ENCODE assay signal across 9 mouse cellular contexts in genomic region chr1:52267606-52268005, GRCm38 (mm10). TPM values are rescaled to one million over a fixed set of nuclear protein-coding genes. Genes with fewer than 3 reads are reported as not detected.
DNase-seq lines count a peak whose midpoint lies in the region; ATAC-seq and TF ChIP-seq lines count a peak whose summit lies in the region.
"Had no signal": no experiment of that assay in that cellular context is flagged by ENCODE, and none has a peak within 500 bp of the region (broad histone marks: within the 10 kb centered on the region; RNA-seq: fewer than 3 reads in every experiment).

No protein-coding gene starts in this region.

- intact Hi-C loops in left cerebral cortex, postnatal 14 days (cut with DNase I): loop anchor here (5.0 kb wide), 1 partner anchor 120 kb away; no protein-coding TSS in a partner anchor
- intact Hi-C loops in gastrocnemius, adult 2 months (cut with DNase I): loop anchor here (1.0 to 2.0 kb wide), 2 partner anchors 35 to 121 kb away; partner anchors contain the start of gene Gls

- no peak overlapping the region for H3K4me2 ChIP-seq in liver, embryonic 14.5 days (ENCODE audit: low read depth)
- H3K4me2 ChIP-seq: midbrain, embryonic 12.5 days had no signal

- DNase-seq in left cerebral cortex, postnatal 14 days (ENCODE audit: low spot score in 2 of 2): peak; percentile 35 to 46
- DNase-seq in left cerebral cortex, adult 11 months (ENCODE audit: low spot score): no peak
- peak; percentile 13 for DNase-seq in G1E (ENCODE audit: low spot score)
- peak; percentile 73 for DNase-seq in brain, embryonic 14.5 days (ENCODE audit: low read depth)
- peak; percentile 58 for DNase-seq in gastrocnemius, adult 2 months
- DNase-seq in liver, embryonic 14.5 days (ENCODE audit: low read depth in 3 of 3, low spot score in 3 of 3): peak; percentile 17 to 29 (median 24)
- DNase-seq in thymus, adult 2 months: peak; percentile 62
- DNase-seq in ovary, postnatal 10 days (ENCODE audit: low spot score): no peak

- no peaks in the 10 kb centered on the region for H3K9me3 ChIP-seq in G1E (replicated peaks)
- no peaks in the 10 kb centered on the region for H3K9me3 ChIP-seq in liver, embryonic 14.5 days (ENCODE audit: control insufficient read depth, low read length)
- H3K9me3 ChIP-seq: midbrain, embryonic 12.5 days had no signal

- TF ChIP-seq POLR2A in brain, embryonic 14.5 days (IDR thresholded peaks at IDR 0.05; ENCODE audit: borderline replicate concordance, extremely low read depth, insufficient read depth, insufficient read length, poor library complexity, severe bottlenecking): no peak
- no peak for TF ChIP-seq POLR2A in thymus, adult 2 months (IDR thresholded peaks at IDR 0.05; ENCODE audit: control insufficient read depth, extremely low read depth, insufficient read depth, low read length, poor library complexity)

- H3K4me1 ChIP-seq in G1E (ENCODE audit: insufficient read depth, low read depth, low read length): no peaks in the 10 kb centered on the region
- no peaks in the 10 kb centered on the region for H3K4me1 ChIP-seq in liver, embryonic 14.5 days (replicated peaks; ENCODE audit: control insufficient read depth in 2 of 2, insufficient read depth in 2 of 2, low read length in 1 of 2)
- no peaks in the 10 kb centered on the region; the same call in 1 of the 2 replicates for H3K4me1 ChIP-seq in thymus, adult 2 months (replicated peaks; ENCODE audit: control insufficient read depth, insufficient read depth, low read length)
- H3K4me1 ChIP-seq: midbrain, embryonic 12.5 days had no signal

- no peak overlapping the region for H3K27ac ChIP-seq in gastrocnemius, adult 2 months
- H3K27ac ChIP-seq in liver, embryonic 14.5 days: no peak overlapping the region
- no peak overlapping the region for H3K27ac ChIP-seq in thymus, adult 2 months (ENCODE audit: control insufficient read depth, insufficient read depth, low read length)
- H3K27ac ChIP-seq: midbrain, embryonic 12.5 days had no signal

- H3K9ac ChIP-seq in liver, embryonic 14.5 days (replicated peaks): no peak overlapping the region
- H3K9ac ChIP-seq: midbrain, embryonic 12.5 days had no signal

- WGBS in liver, embryonic 14.5 days (ENCODE audit: insufficient replicate concordance): 41% methylated on average over 3 of the region's 3 CpGs
- 50% methylated on average over 3 of the region's 3 CpGs for WGBS in thymus, adult 2 months

- TF ChIP-seq CTCF in G1E (IDR thresholded peaks at IDR 0.05; ENCODE audit: low read depth, low read length): 0 out of 2 replicates have a peak, but pooled peaks have one; percentile 13
- TF ChIP-seq CTCF in brain, embryonic 14.5 days (IDR thresholded peaks at IDR 0.05; ENCODE audit: borderline replicate concordance, extremely low read depth, insufficient read depth, insufficient read length): no peak
- peak; percentile 73 for TF ChIP-seq CTCF in gastrocnemius, adult 2 months (IDR thresholded peaks at IDR 0.05)
- TF ChIP-seq CTCF in liver, embryonic 14.5 days (IDR thresholded peaks at IDR 0.05; ENCODE audit: low read depth): peak; percentile 14; the same call in 1 of the 2 replicates
- TF ChIP-seq CTCF in thymus, adult 2 months (IDR thresholded peaks at IDR 0.05; ENCODE audit: borderline replicate concordance, control insufficient read depth, extremely low read depth, insufficient read depth, low read length, poor library complexity): no peak

- no peak overlapping the region for H3K4me3 ChIP-seq in G1E (ENCODE audit: low read depth, low read length)
- H3K4me3 ChIP-seq in gastrocnemius, adult 2 months: no peak overlapping the region
- no peak overlapping the region for H3K4me3 ChIP-seq in liver, embryonic 14.5 days (ENCODE audit: insufficient read depth in 1 of 2, low read depth in 2 of 2, low read length in 2 of 2)
- H3K4me3 ChIP-seq in thymus, adult 2 months (ENCODE audit: control insufficient read depth, insufficient read depth, low read length): no peak overlapping the region
- H3K4me3 ChIP-seq: midbrain, embryonic 12.5 days had no signal

- peak; percentile 28; the same call in 1 of the 2 replicates for ATAC-seq in G1E (ENCODE audit: extremely low read depth, insufficient number of reproducible peaks, low FRiP score, poor library complexity, severe bottlenecking)
- ATAC-seq in liver, embryonic 14.5 days (ENCODE audit: insufficient read depth): no peak

- H3K27me3 ChIP-seq in G1E (ENCODE audit: insufficient read depth, low read length): peaks cover 20% of the 10 kb centered on the region
- H3K27me3 ChIP-seq in liver, embryonic 14.5 days (ENCODE audit: control insufficient read depth, insufficient read depth, low read length): no peaks in the 10 kb centered on the region
- no peaks in the 10 kb centered on the region for H3K27me3 ChIP-seq in thymus, adult 2 months (ENCODE audit: control insufficient read depth, insufficient read depth, low read length)
- H3K27me3 ChIP-seq: midbrain, embryonic 12.5 days had no signal

- no peaks in the 10 kb centered on the region for H3K36me3 ChIP-seq in G1E (replicated peaks)
- no peaks in the 10 kb centered on the region for H3K36me3 ChIP-seq in liver, embryonic 14.5 days (replicated peaks; ENCODE audit: control insufficient read depth, insufficient read depth, low read depth)
- no peaks in the 10 kb centered on the region for H3K36me3 ChIP-seq in thymus, adult 2 months (ENCODE audit: control insufficient read depth, insufficient read depth, low read length)
- H3K36me3 ChIP-seq: midbrain, embryonic 12.5 days had no signal

- TF ChIP-seq EP300 in liver, embryonic 14.5 days (IDR thresholded peaks at IDR 0.05; ENCODE audit: low read depth): no peak

RNA-seq across cellular contexts. Expression of gene Gls, which starts 34.6 kb away (rescaled TPM):
- total RNA-seq in left cerebral cortex, postnatal 14 days (2021): 100 to 1,000 TPM; 317 to 346 TPM
- total RNA-seq in G1E (2014; fragmentation: Nextera tagmentation) (358 and 359 TPM in 2 replicates), G1E (2017) (290 and 311 TPM in 2 replicates)
- 148 and 164 TPM in 2 replicates for polyA plus RNA-seq in G1E (2012)
- polyA plus RNA-seq in brain, embryonic 14.5 days (2012; rRNA removed): 158 and 163 TPM in 2 replicates
- total RNA-seq in gastrocnemius, adult 2 months (2021): 10 to 100 TPM; 57.3 to 88.0 TPM
- 10.0 and 16.7 TPM in 2 replicates for polyA plus RNA-seq in liver, embryonic 14.5 days (2012; rRNA removed)
- 9.0 and 10.8 TPM in 2 replicates for polyA plus RNA-seq in liver, embryonic 14.5 days (2014; fragmentation: Nextera tagmentation; extraction: Ambion mirVana)
- polyA plus RNA-seq in thymus, adult 2 months (2012; rRNA removed): 23.5 and 26.0 TPM in 2 replicates

Comparison
In these comparisons a context has a peak if more than half of its experiments do, and no peak if none do; other contexts are left out.
1. DNase-seq: peak in left cerebral cortex, postnatal 14 days (2 of 2), G1E (single experiment), brain, embryonic 14.5 days (single experiment), gastrocnemius, adult 2 months (single experiment), liver, embryonic 14.5 days (3 of 3) and thymus, adult 2 months (single experiment); none in left cerebral cortex, adult 11 months (single experiment) and ovary, postnatal 10 days (single experiment).
2. CTCF ChIP-seq: peak in G1E (single experiment), gastrocnemius, adult 2 months (single experiment) and liver, embryonic 14.5 days (single experiment); none in brain, embryonic 14.5 days (single experiment) and thymus, adult 2 months (single experiment).